Comparison of ENCODE assay signal across 9 mouse cellular contexts in genomic region chr10:14045745-14046144, GRCm38 (mm10).
DNase-seq lines count a peak whose midpoint lies in the region; ATAC-seq and TF ChIP-seq lines count a peak whose summit lies in the region.
"Had no signal": no experiment of that assay in that cellular context is flagged by ENCODE, and none has a peak within 500 bp of the region (broad histone marks: within the 10 kb centered on the region; RNA-seq: fewer than 3 reads in every experiment).

No protein-coding gene starts in this region.

- H3K36me3 ChIP-seq in intestine, embryonic 14.5 days (ENCODE audit: control insufficient read depth, insufficient read depth, low read length), result no peaks in the 10 kb centered on the region
- no peaks in the 10 kb centered on the region for H3K36me3 ChIP-seq in intestine, embryonic 15.5 days
- no peaks in the 10 kb centered on the region for H3K36me3 ChIP-seq in embryonic facial prominence, embryonic 10.5 days (replicated peaks)
- H3K36me3 ChIP-seq in forebrain, embryonic 10.5 days (replicated peaks), result no peaks in the 10 kb centered on the region
- H3K36me3 ChIP-seq in forebrain, embryonic 13.5 days (ENCODE audit: poor library complexity, severe bottlenecking), result no peaks in the 10 kb centered on the region
- H3K36me3 ChIP-seq: lung, embryonic 15.5 days had no signal

- ATAC-seq in intestine, embryonic 14.5 days (replicated peaks; ENCODE audit: low FRiP score, low TSS enrichment, low read depth), result no peak
- no peak for ATAC-seq in intestine, embryonic 15.5 days
- no peak for ATAC-seq in forebrain, embryonic 13.5 days

- 0 out of 2 replicates have a peak overlapping the region, but pooled peaks have one; percentile 10 for H3K27ac ChIP-seq in intestine, embryonic 14.5 days (ENCODE audit: low read depth)
- H3K27ac ChIP-seq in intestine, embryonic 15.5 days, result no peak overlapping the region
- 0 out of 2 replicates have a peak overlapping the region, but pooled peaks have one; percentile 57 for H3K27ac ChIP-seq in embryonic facial prominence, embryonic 10.5 days (replicated peaks)
- peak overlapping the region; percentile 46; the same call in 1 of the 2 replicates for H3K27ac ChIP-seq in olfactory bulb, adult 2 months (ENCODE audit: insufficient read depth, low read depth, low read length)
- H3K27ac ChIP-seq in forebrain, embryonic 10.5 days, result no peak overlapping the region
- H3K27ac ChIP-seq in forebrain, embryonic 13.5 days, result no peak overlapping the region
- H3K27ac ChIP-seq: lung, embryonic 15.5 days had no signal

- H3K9me3 ChIP-seq in intestine, embryonic 14.5 days (ENCODE audit: control insufficient read depth, low read length), result no peaks in the 10 kb centered on the region
- H3K9me3 ChIP-seq in intestine, embryonic 15.5 days, result no peaks in the 10 kb centered on the region
- H3K9me3 ChIP-seq in embryonic facial prominence, embryonic 10.5 days, result no peaks in the 10 kb centered on the region
- H3K9me3 ChIP-seq in forebrain, embryonic 10.5 days, result no peaks in the 10 kb centered on the region
- H3K9me3 ChIP-seq in forebrain, embryonic 13.5 days (replicated peaks), result no peaks in the 10 kb centered on the region
- H3K9me3 ChIP-seq: lung, embryonic 15.5 days had no signal

- no peak overlapping the region for H3K4me3 ChIP-seq in intestine, embryonic 14.5 days (ENCODE audit: low read depth, low read length)
- no peak overlapping the region for H3K4me3 ChIP-seq in intestine, embryonic 15.5 days (replicated peaks)
- H3K4me3 ChIP-seq in embryonic facial prominence, embryonic 10.5 days, result no peak overlapping the region
- H3K4me3 ChIP-seq in olfactory bulb, adult 2 months (ENCODE audit: insufficient read depth, low read depth, low read length), result no peak overlapping the region
- H3K4me3 ChIP-seq in forebrain, embryonic 10.5 days, result no peak overlapping the region
- no peak overlapping the region for H3K4me3 ChIP-seq in forebrain, embryonic 13.5 days
- H3K4me3 ChIP-seq: lung, embryonic 15.5 days had no signal

- H3K4me2 ChIP-seq in intestine, embryonic 14.5 days (ENCODE audit: low read length), result no peak overlapping the region
- H3K4me2 ChIP-seq in intestine, embryonic 15.5 days (replicated peaks), result no peak overlapping the region
- H3K4me2 ChIP-seq in forebrain, embryonic 13.5 days, result no peak overlapping the region
- H3K4me2 ChIP-seq: lung, embryonic 15.5 days had no signal

- 54% methylated on average over 4 of the region's 4 CpGs for WGBS in intestine, embryonic 14.5 days
- 40% methylated on average over 4 of the region's 4 CpGs for WGBS in intestine, embryonic 15.5 days
- 37% methylated on average over 4 of the region's 4 CpGs for WGBS in embryonic facial prominence, embryonic 10.5 days
- 36% methylated on average over 4 of the region's 4 CpGs for WGBS in olfactory bulb, adult 2 months
- WGBS in forebrain, embryonic 10.5 days, result 61% methylated on average over 4 of the region's 4 CpGs
- WGBS in forebrain, embryonic 13.5 days, result 58% methylated on average over 4 of the region's 4 CpGs

- peaks cover 22% of the 10 kb centered on the region for H3K4me1 ChIP-seq in intestine, embryonic 14.5 days (replicated peaks; ENCODE audit: control insufficient read depth, insufficient read depth, low read length)
- H3K4me1 ChIP-seq in intestine, embryonic 15.5 days (replicated peaks), result peaks cover 15% of the 10 kb centered on the region
- H3K4me1 ChIP-seq in embryonic facial prominence, embryonic 10.5 days, result peaks cover 63% of the 10 kb centered on the region
- peaks cover 36% of the 10 kb centered on the region for H3K4me1 ChIP-seq in olfactory bulb, adult 2 months (ENCODE audit: control insufficient read depth, insufficient read depth, low read length)
- peaks cover 32% of the 10 kb centered on the region for H3K4me1 ChIP-seq in forebrain, embryonic 10.5 days
- H3K4me1 ChIP-seq in forebrain, embryonic 13.5 days, result peaks cover 20% of the 10 kb centered on the region

- DNase-seq in intestine, embryonic 14.5 days (ENCODE audit: low spot score), result no peak
- DNase-seq in B cell, adult 2 months, result peak; percentile 74 to 81
- DNase-seq in embryonic facial prominence, embryonic 10.5 days (ENCODE audit: low spot score), result no peak
- DNase-seq in urinary bladder, postnatal 14 days (ENCODE audit: low spot score), result no peak
- no peak for DNase-seq in forebrain, embryonic 10.5 days (ENCODE audit: extremely low spot score, low spot score)

- no peaks in the 10 kb centered on the region for H3K27me3 ChIP-seq in intestine, embryonic 14.5 days (replicated peaks; ENCODE audit: control insufficient read depth, insufficient read depth, low read length)
- H3K27me3 ChIP-seq in intestine, embryonic 15.5 days (replicated peaks), result no peaks in the 10 kb centered on the region
- no peaks in the 10 kb centered on the region for H3K27me3 ChIP-seq in embryonic facial prominence, embryonic 10.5 days (replicated peaks; ENCODE audit: low read depth, poor library complexity, severe bottlenecking)
- H3K27me3 ChIP-seq in forebrain, embryonic 10.5 days (ENCODE audit: poor library complexity, severe bottlenecking), result no peaks in the 10 kb centered on the region
- no peaks in the 10 kb centered on the region for H3K27me3 ChIP-seq in forebrain, embryonic 13.5 days
- H3K27me3 ChIP-seq: lung, embryonic 15.5 days had no signal

- H3K9ac ChIP-seq in intestine, embryonic 14.5 days (ENCODE audit: low read length), result no peak overlapping the region
- no peak overlapping the region for H3K9ac ChIP-seq in intestine, embryonic 15.5 days
- H3K9ac ChIP-seq in forebrain, embryonic 13.5 days, result no peak overlapping the region
- H3K9ac ChIP-seq: lung, embryonic 15.5 days had no signal

- no peak for TF ChIP-seq POLR2A in olfactory bulb, adult 2 months (IDR thresholded peaks at IDR 0.05; ENCODE audit: insufficient read depth, low read depth, low read length)

- TF ChIP-seq CTCF in olfactory bulb, adult 2 months (IDR thresholded peaks at IDR 0.05; ENCODE audit: insufficient read depth, low read depth, low read length), result no peak

Comparison
In these comparisons a context has a peak if more than half of its experiments do, and no peak if none do; other contexts are left out.
1. H3K27ac ChIP-seq: peak in intestine, embryonic 14.5 days (single experiment), embryonic facial prominence, embryonic 10.5 days (single experiment) and olfactory bulb, adult 2 months (single experiment); none in intestine, embryonic 15.5 days (single experiment), forebrain, embryonic 10.5 days (single experiment) and forebrain, embryonic 13.5 days (single experiment).
2. DNase-seq: peak in B cell, adult 2 months (2 of 2); none in intestine, embryonic 14.5 days (single experiment), embryonic facial prominence, embryonic 10.5 days (single experiment), urinary bladder, postnatal 14 days (single experiment) and forebrain, embryonic 10.5 days (single experiment).